17 mouse cellular contexts compared by ENCODE assay signal in the genomic region with DNA sequence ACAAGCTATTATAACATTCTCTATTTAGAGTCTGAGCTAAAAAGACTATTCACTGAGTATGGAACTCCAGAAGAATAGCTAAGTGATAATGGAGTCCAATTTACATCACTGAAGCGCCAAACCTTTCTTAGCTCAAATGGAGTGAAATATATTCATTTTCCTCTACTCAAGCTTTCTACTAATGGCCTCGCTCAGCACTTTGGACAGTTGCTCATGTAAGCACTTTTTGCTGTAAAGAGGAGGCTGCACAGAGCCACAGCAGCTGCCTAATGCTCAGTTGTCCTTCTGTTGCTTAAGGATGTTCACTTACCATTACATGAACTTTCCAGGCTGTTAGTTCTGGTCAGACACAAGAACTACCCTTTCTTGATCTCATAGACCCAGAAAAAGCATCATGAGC.
"Had no signal": no experiment of that assay in that cellular context is flagged by ENCODE, and none has a peak within 500 bp of the region (broad histone marks: within the 10 kb centered on the region; RNA-seq: fewer than 3 reads in every experiment).

No protein-coding gene starts in this region.

- H3K4me3 ChIP-seq: lung, embryonic 15.5 days; megakaryocyte, embryonic 14.5 days; midbrain, embryonic 13.5 days; midbrain, embryonic 15.5 days; neural tube, embryonic 12.5 days; stomach, embryonic 15.5 days had no signal

- H3K27ac ChIP-seq: lung, embryonic 15.5 days; macrophage; midbrain, embryonic 13.5 days; midbrain, embryonic 15.5 days; neural tube, embryonic 12.5 days; stomach, embryonic 15.5 days; stomach, postnatal 0 days had no signal

- H3K4me2 ChIP-seq: lung, embryonic 15.5 days; midbrain, embryonic 11.5 days; midbrain, embryonic 13.5 days; midbrain, embryonic 15.5 days; neural tube, embryonic 12.5 days; stomach, embryonic 15.5 days had no signal

- H3K27me3 ChIP-seq: lung, embryonic 15.5 days; megakaryocyte, embryonic 14.5 days; midbrain, embryonic 13.5 days; midbrain, embryonic 15.5 days; neural tube, embryonic 12.5 days; stomach, embryonic 15.5 days had no signal

- ATAC-seq: lung, postnatal 0 days; midbrain, embryonic 13.5 days; midbrain, embryonic 15.5 days had no signal

- H3K36me3 ChIP-seq: lung, embryonic 15.5 days; midbrain, embryonic 13.5 days; midbrain, embryonic 15.5 days; neural tube, embryonic 12.5 days; stomach, embryonic 15.5 days had no signal

- H3K9me3 ChIP-seq: lung, embryonic 15.5 days; megakaryocyte, embryonic 14.5 days; midbrain, embryonic 13.5 days; midbrain, embryonic 15.5 days; neural tube, embryonic 12.5 days; stomach, embryonic 15.5 days had no signal

- H3K4me1 ChIP-seq: lung, embryonic 15.5 days; megakaryocyte, embryonic 14.5 days; midbrain, embryonic 13.5 days; midbrain, embryonic 15.5 days; neural tube, embryonic 12.5 days; stomach, embryonic 15.5 days had no signal

- DNase-seq: lung, adult 2 months; lung, postnatal 14 days; lung, postnatal 36 days; right cerebral cortex, postnatal 14 days; thymus, adult 2 months; thymus, postnatal 25 days; thymus, postnatal 4 days had no signal

- H3K9ac ChIP-seq: lung, embryonic 15.5 days; midbrain, embryonic 13.5 days; midbrain, embryonic 15.5 days; neural tube, embryonic 12.5 days; stomach, embryonic 15.5 days had no signal
